Mouse (Mus musculus): Measurements from ENCODE around the gene Slfnl1. TPM values are rescaled to one million over a fixed set of nuclear protein-coding genes. Genes with fewer than 3 reads are reported as not detected.

Slfnl1 gene
- polyA plus RNA-seq (2015; fragmentation: Nextera tagmentation; extraction: Ambion mirVana): 0.10 TPM in 1 of 2 replicates, not detected in the other

DNA sequence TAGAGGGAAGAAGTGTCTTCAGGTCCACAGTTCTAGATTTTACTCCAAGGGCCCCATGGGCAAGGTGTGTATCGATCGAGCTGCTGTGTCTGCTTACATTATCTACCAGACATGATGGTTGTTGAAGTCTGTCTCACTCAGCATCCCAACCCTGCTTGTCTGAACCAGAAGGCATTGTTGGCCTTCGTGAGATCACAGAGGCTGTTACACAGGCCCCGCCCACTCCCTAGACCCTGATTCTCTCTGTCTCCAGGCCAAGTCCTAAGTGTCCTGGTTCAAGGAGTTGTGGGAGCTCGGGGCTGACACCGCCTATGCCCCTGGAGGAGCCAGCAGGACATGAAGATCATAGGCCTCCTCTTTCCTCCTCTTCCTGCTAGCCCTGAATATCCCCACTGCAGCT, at the start of gene Slfnl1:
Slfnl1 (plus strand) TSS at position 246 of the 400 bp plus-strand sequence.
- no peaks in the 10 kb centered on the region for H3K9me3 ChIP-seq
- H3K27me3 ChIP-seq: no peaks in the 10 kb centered on the region
- no peak within 1 kb of the TSS for H3K4me2 ChIP-seq
- no peak within 1 kb of the TSS for H3K4me3 ChIP-seq
- H3K4me1 ChIP-seq (replicated peaks): no peaks in the 10 kb centered on the region
- H3K27ac ChIP-seq (replicated peaks): no peak within 1 kb of the TSS
- 88% methylated on average over 6 of the region's 6 CpGs for WGBS
- no peak for ATAC-seq (ENCODE audit: low FRiP score, low read depth)
- peaks cover 42% of the 10 kb centered on the region for H3K36me3 ChIP-seq
- H3K9ac ChIP-seq: no peak within 1 kb of the TSS

DNA sequence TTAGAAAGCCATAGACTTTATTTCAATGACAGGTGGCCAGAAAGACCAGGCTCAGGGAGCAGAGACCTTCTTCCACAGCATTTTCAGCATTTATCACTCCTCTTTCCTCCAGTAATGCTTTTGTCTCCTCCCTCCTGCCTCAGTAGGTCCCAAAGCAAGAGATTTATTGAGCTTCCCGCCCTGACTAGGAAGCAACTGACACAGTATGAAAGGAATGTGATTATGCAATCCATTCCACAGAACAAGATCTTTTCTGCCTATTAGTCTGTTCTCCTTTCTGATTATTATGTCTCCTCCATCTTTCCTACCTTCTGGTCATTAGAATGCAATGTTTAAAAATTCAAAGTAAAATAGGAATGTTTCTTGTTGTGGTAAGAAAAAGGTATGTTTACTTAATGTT, 44.3 kb upstream of the Slfnl1 start:
- Histone ChIP-seq H3K27ac (replicated peaks) (no peak overlapping the region), H3K4me3 (no peak overlapping the region), H3K36me3 (peaks cover 20% of the 10 kb centered on the region), H3K9ac (no peak overlapping the region), H3K27me3 (no peaks in the 10 kb centered on the region), H3K4me1 (replicated peaks) (no peaks in the 10 kb centered on the region), H3K4me2 (no peak overlapping the region), H3K9me3 (no peaks in the 10 kb centered on the region)
- no peak for ATAC-seq (ENCODE audit: low FRiP score, low read depth)
- 41% methylated on average over 1 of the region's 1 CpGs for WGBS

DNA sequence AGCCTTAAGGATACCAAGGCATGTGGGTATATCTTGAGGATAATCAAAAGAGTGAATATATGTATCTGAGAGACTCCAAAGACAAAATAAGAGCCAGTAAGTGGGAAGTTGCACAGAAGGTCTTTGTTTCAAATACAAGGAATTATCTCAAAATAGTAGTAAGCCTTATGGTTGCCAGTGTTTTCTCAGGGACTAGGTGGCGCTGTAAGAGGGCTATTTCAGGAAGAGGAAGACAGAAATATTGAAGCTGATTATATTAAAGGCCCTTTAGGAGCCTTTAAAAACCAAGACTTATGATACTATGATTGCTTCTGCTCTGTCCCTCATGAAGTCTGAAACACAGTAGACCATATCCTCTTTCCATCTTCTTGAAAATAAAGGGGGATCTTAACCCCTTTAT, 25.1 kb upstream of the Slfnl1 start:
- Histone ChIP-seq H3K9me3 (no peaks in the 10 kb centered on the region), H3K27me3 (no peaks in the 10 kb centered on the region), H3K27ac (replicated peaks) (no peak overlapping the region), H3K4me1 (replicated peaks) (no peaks in the 10 kb centered on the region), H3K4me2 (no peak overlapping the region), H3K9ac (no peak overlapping the region), H3K4me3 (no peak overlapping the region), H3K36me3 (peaks cover 50% of the 10 kb centered on the region)
- no peak for ATAC-seq (ENCODE audit: low FRiP score, low read depth)
- WGBS: 84% methylated on average over 1 of the region's 1 CpGs

GRCm38 (mm10) chr4:120511203-120511602, 20.8 kb upstream of the Slfnl1 start:
- H3K4me3 ChIP-seq: no peak overlapping the region
- H3K36me3 ChIP-seq: peaks cover 56% of the 10 kb centered on the region
- no peak overlapping the region for H3K27ac ChIP-seq (replicated peaks)
- no peak overlapping the region for H3K9ac ChIP-seq
- H3K9me3 ChIP-seq: no peaks in the 10 kb centered on the region
- WGBS: 95% methylated on average over 4 of the region's 4 CpGs
- H3K4me1 ChIP-seq (replicated peaks): no peaks in the 10 kb centered on the region
- H3K27me3 ChIP-seq: no peaks in the 10 kb centered on the region
- no peak for ATAC-seq (ENCODE audit: low FRiP score, low read depth)
- no peak overlapping the region for H3K4me2 ChIP-seq

DNA sequence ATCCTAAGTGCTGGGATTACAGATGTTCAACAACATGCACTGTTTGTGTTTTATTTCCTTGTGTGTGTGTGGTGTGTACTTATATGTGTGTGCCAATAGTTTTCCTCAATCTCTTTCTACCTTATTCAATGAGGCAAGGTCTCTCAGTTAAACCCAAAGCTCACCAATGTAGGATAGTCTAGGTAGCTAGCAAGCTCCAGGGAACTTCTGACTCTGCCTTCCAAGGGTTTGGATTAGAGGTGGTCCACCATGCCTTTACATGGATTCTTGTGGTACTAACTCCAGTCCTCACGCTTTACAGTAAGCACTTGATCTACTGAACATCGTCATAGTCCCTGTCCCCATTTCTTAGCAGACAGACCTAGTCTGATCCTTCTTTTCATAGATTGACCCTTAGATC, 17.7 kb upstream of the Slfnl1 start:
- Histone ChIP-seq H3K9me3 (no peaks in the 10 kb centered on the region), H3K4me1 (replicated peaks) (no peaks in the 10 kb centered on the region), H3K4me3 (no peak overlapping the region), H3K9ac (no peak overlapping the region), H3K27ac (replicated peaks) (no peak overlapping the region), H3K36me3 (peaks cover 53% of the 10 kb centered on the region), H3K4me2 (no peak overlapping the region), H3K27me3 (no peaks in the 10 kb centered on the region)
- no peak for ATAC-seq (ENCODE audit: low FRiP score, low read depth)
- WGBS: 96% methylated on average over 2 of the region's 2 CpGs

DNA sequence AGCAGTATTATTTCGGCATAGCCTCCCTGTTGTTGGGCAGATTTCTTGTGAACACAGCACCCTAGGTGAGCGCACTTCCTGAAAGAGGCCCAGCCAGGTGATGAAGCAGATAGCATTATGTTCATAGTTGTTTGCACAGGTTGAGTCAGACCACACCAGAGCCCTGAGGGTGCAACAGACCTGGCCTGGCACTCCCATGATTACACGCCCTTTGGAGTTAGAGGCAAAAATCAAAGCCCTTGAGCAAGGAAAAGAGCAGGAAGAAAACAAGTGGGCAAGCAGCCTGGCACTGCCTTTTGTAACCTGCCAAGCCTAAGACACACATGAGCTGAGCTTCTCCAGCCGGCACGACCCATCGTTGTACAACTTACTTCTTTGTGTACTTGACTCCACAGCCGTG, 15.5 kb upstream of the Slfnl1 start:
- Histone ChIP-seq H3K4me2 (no peak overlapping the region), H3K4me3 (no peak overlapping the region), H3K36me3 (peaks cover 54% of the 10 kb centered on the region), H3K27ac (replicated peaks) (no peak overlapping the region), H3K4me1 (replicated peaks) (no peaks in the 10 kb centered on the region), H3K9ac (no peak overlapping the region), H3K27me3 (no peaks in the 10 kb centered on the region), H3K9me3 (no peaks in the 10 kb centered on the region)
- 97% methylated on average over 7 of the region's 7 CpGs for WGBS
- ATAC-seq (ENCODE audit: low FRiP score, low read depth): no peak

DNA sequence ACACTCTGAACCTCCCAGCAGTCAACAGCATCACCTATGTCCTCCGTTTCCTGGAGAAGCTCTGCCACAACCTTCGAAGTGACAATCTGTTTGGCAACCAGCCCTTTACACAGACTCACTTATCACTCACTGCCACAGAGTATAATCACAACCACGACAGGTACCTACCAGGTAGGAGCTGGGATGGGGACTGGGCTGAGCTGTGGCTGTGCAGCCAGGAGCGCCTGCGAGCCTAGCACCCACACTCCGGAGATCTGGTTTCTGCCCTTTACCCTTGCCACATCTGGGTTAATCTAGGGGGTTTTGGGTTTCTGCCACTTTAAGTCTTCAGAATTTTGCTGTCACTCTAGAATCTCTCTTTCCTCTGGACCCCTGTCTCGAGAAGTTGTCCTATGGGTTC, 15.1 kb upstream of the Slfnl1 start:
- H3K36me3 ChIP-seq: peaks cover 58% of the 10 kb centered on the region
- no peaks in the 10 kb centered on the region for H3K4me1 ChIP-seq (replicated peaks)
- no peaks in the 10 kb centered on the region for H3K9me3 ChIP-seq
- WGBS: 90% methylated on average over 7 of the region's 7 CpGs
- H3K27ac ChIP-seq (replicated peaks): no peak overlapping the region
- H3K4me2 ChIP-seq: no peak overlapping the region
- H3K9ac ChIP-seq: no peak overlapping the region
- no peak overlapping the region for H3K4me3 ChIP-seq
- no peak for ATAC-seq (ENCODE audit: low FRiP score, low read depth)
- H3K27me3 ChIP-seq: no peaks in the 10 kb centered on the region

DNA sequence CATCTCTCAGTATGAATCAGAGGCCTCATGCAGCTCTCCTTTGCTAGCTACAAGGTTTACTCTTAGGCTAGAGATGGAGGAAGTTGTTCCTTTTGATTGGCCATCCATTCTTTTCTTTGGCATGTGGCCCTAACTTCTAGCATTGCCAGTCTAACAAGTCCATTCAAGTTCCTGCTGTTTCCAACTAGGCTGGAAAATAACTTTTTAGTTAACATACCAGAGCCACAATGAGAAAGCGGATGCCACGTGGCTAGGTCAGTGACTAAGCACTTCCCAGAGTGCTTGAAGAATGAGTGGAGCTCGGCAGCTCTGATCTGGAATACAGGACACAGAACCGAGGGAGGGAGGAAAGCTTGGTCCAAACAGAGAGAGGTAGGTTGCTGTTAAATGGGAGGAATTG, 14.7 kb upstream of the Slfnl1 start:
- no peaks in the 10 kb centered on the region for H3K9me3 ChIP-seq
- no peak overlapping the region for H3K4me2 ChIP-seq
- H3K27me3 ChIP-seq: no peaks in the 10 kb centered on the region
- H3K9ac ChIP-seq: no peak overlapping the region
- H3K27ac ChIP-seq (replicated peaks): no peak overlapping the region
- H3K36me3 ChIP-seq: peaks cover 60% of the 10 kb centered on the region
- H3K4me3 ChIP-seq: no peak overlapping the region
- no peak for ATAC-seq (ENCODE audit: low FRiP score, low read depth)
- WGBS: 86% methylated on average over 4 of the region's 4 CpGs
- H3K4me1 ChIP-seq (replicated peaks): no peaks in the 10 kb centered on the region

GRCm38 (mm10) chr4:120521761-120522160, 10.3 kb upstream of the Slfnl1 start:
- H3K4me2 ChIP-seq: no peak overlapping the region
- H3K4me1 ChIP-seq (replicated peaks): no peaks in the 10 kb centered on the region
- no peaks in the 10 kb centered on the region for H3K27me3 ChIP-seq
- WGBS: 71% methylated on average over 5 of the region's 5 CpGs
- H3K9ac ChIP-seq: no peak overlapping the region
- no peaks in the 10 kb centered on the region for H3K9me3 ChIP-seq
- no peak overlapping the region for H3K4me3 ChIP-seq
- H3K27ac ChIP-seq (replicated peaks): no peak overlapping the region
- H3K36me3 ChIP-seq: peaks cover 85% of the 10 kb centered on the region
- no peak for ATAC-seq (ENCODE audit: low FRiP score, low read depth)

GRCm38 (mm10) chr4:120522351-120522750, 9.7 kb upstream of the Slfnl1 start:
- no peak for ATAC-seq (ENCODE audit: low FRiP score, low read depth)
- Histone ChIP-seq H3K9ac (no peak overlapping the region), H3K36me3 (peaks cover 81% of the 10 kb centered on the region), H3K27ac (replicated peaks) (no peak overlapping the region), H3K4me3 (no peak overlapping the region), H3K27me3 (no peaks in the 10 kb centered on the region), H3K9me3 (no peaks in the 10 kb centered on the region), H3K4me2 (no peak overlapping the region), H3K4me1 (replicated peaks) (no peaks in the 10 kb centered on the region)
- WGBS: 84% methylated on average over 4 of the region's 4 CpGs

DNA sequence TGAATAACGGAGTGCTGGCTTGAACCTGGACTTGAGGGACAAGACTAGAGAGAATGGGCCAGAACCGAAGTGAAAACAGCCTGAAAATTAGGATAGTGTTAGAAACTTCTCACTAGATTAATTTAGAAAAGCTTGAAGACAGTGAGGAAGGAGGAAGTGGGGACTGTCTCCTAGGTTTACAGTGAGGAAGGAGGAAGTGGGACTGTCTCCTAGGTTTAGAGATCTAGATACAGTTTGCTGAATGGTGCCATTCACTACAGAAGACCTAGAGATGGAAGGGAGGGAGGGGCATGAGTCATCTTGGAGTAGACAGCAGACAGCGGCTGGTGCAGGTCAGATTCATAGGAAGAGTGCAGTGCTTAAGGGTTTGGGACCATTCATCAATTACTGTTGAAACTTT, 8.9 kb upstream of the Slfnl1 start:
- no peak overlapping the region for H3K4me2 ChIP-seq
- H3K27me3 ChIP-seq: no peaks in the 10 kb centered on the region
- no peak for ATAC-seq (ENCODE audit: low FRiP score, low read depth)
- no peak overlapping the region for H3K9ac ChIP-seq
- peaks cover 80% of the 10 kb centered on the region for H3K36me3 ChIP-seq
- no peak overlapping the region for H3K27ac ChIP-seq (replicated peaks)
- H3K4me3 ChIP-seq: no peak overlapping the region
- no peaks in the 10 kb centered on the region for H3K4me1 ChIP-seq (replicated peaks)
- 96% methylated on average over 3 of the region's 3 CpGs for WGBS
- no peaks in the 10 kb centered on the region for H3K9me3 ChIP-seq

DNA sequence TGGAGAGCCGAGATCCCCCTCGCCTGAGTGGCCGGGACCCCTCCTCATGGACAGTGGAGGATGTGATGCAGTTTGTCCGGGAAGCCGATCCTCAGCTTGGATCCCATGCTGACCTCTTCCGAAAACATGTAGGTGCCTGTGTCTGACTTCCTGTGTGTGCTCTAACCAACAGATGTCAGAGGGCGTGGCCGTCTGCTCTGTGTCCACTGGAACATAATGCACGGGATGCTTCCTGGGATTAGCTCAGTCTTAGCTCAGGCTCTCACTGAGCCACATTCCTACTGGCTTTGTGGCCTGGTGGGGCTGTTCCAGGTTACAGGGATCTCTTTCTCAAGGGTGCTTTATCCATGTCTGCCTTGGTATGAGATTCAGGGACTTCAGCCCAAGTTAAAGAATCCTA, 3.9 kb upstream of the Slfnl1 start:
- no peak for ATAC-seq (ENCODE audit: low FRiP score, low read depth)
- Histone ChIP-seq H3K9me3 (no peaks in the 10 kb centered on the region), H3K4me2 (no peak overlapping the region), H3K27ac (replicated peaks) (no peak overlapping the region), H3K9ac (no peak overlapping the region), H3K27me3 (no peaks in the 10 kb centered on the region), H3K4me1 (replicated peaks) (no peaks in the 10 kb centered on the region), H3K36me3 (peaks cover 71% of the 10 kb centered on the region), H3K4me3 (no peak overlapping the region)
- WGBS: 93% methylated on average over 9 of the region's 9 CpGs

DNA sequence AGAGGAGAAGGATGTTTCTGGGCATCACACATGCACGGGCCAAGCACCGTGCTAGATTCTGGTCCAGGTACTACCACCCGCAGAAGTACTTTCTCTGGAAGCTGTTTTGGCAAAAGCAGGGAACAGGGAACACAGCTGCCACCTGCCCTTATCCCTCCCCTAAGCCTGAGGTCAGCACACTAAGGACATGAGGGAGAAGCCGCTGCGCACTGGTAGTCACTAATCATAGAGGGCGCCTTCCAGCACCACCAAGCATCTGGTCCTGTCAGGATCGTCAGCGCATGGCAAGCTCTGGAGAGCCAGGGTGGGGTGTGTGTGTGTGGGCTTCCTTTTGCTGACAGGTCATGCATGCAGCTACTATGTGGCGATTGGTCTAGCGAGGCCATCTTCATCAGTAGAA, 6.6 kb downstream of the Slfnl1 start:
- H3K27me3 ChIP-seq: no peaks in the 10 kb centered on the region
- H3K27ac ChIP-seq (replicated peaks): no peak overlapping the region
- no peaks in the 10 kb centered on the region for H3K4me1 ChIP-seq (replicated peaks)
- H3K4me3 ChIP-seq: no peak overlapping the region
- H3K36me3 ChIP-seq: peaks cover 54% of the 10 kb centered on the region
- no peak for ATAC-seq (ENCODE audit: low FRiP score, low read depth)
- H3K9me3 ChIP-seq: no peaks in the 10 kb centered on the region
- H3K4me2 ChIP-seq: no peak overlapping the region
- H3K9ac ChIP-seq: no peak overlapping the region
- WGBS: 90% methylated on average over 10 of the region's 10 CpGs

Data from hindbrain, embryonic 15.5 days (tissue).